Mouse (Mus musculus): Measurements from ENCODE around the gene Fmc1.

Gene Fmc1

GRCm38 (mm10) chr6:38551989-38552635 is 18.8 kb downstream of the Fmc1 start:
- DNase-seq (ENCODE audit: low spot score) = peak; percentile 98

GRCm38 (mm10) chr6:38552636-38553000 is 19.3 kb downstream of the Fmc1 start:
- DNase-seq (ENCODE audit: low spot score) = no peak

- no peak for DNase-seq (ENCODE audit: low spot score)
These were observed 42.8 kb downstream of the Fmc1 start for GRCm38 (mm10) chr6:38576096-38576495.

- DNase-seq (ENCODE audit: low spot score) = no peak
These were observed 47.0 kb downstream of the Fmc1 start for GRCm38 (mm10) chr6:38580112-38580857.

GRCm38 (mm10) chr6:38581711-38582110 is 48.4 kb downstream of the Fmc1 start:
- DNase-seq (ENCODE audit: low spot score) = no peak

Measured in embryo, embryonic 10.5 days (tissue).